Mouse (Mus musculus): Measurements from ENCODE around the gene Olfml2a.

The Olfml2a gene

DNA sequence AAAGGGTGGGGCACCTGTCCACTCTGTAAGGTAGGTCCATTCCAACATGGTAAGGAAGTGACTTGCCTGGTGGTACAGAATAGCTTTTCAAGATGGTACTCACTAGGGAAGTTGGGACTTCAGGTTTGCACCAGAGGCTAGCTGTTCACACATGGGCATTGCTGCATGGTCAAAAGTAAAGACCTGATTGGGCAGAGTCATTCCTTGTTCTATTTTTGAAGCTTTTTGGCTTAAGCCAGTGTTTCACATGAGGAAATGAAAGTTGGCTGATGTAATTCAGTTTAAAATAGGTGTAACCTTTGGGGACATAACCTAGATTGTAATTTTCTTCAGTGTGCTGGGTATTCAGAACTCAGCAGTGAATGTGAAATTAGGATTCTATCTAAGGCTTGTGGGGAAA is 79.5 kb downstream of the Olfml2a start:
- no peak for DNase-seq (ENCODE audit: low read depth)

DNA sequence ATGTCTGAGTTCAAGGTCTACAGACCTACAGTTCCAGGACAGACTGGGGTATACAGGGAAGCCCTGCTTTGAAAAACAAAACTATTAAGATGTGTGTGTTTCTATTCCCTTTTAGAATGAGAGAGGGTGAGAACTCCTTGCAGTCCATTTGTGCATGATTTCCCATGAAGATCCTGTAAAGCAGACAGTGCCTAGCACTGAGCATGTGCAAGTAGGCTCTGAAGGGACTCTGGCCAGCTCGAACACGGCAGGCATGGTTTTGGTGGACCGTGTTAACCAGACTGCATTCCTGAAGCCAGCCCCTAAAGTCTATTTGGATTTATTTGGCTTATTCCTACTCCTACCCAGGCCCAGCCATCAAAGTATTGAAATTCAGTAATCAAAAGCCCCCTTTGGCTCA is 80.2 kb downstream of the Olfml2a start:
- DNase-seq (ENCODE audit: low read depth) = no peak

DNA sequence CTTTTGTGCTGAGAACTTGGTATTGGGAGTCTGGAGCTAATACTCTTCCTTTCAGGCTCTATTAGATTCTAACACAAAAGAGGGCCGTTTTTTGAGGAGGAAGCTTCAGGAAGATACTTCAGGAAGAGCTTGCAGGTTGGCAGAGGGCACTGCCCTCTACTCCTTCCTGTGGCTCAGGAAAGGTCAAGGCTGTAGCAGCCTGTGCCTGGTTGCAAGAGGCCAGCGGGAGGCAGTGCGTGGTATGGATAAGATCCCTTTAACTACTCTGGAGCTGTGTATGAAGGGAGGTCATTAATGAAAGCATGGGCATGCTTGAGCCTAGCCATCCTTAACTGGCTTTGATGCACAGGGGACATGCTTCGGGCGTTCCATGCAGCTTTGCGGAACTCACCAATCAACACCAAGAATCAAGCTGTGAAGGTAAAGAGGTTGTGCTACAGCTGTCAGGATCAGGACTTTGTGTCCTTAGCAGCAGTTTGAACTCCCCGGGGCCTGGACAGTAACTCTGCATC is 81.0 kb downstream of the Olfml2a start:
- no peak for DNase-seq (ENCODE audit: low read depth)
